Mouse (Mus musculus) mature B cell (primary cell): ENCODE data around the gene Nbas.

Source experiments
- in situ Hi-C: fragments of 300-500 bp; cut with MboI; formaldehyde crosslinking; loops from 2 replicates; pipeline ENCODE4 v1.14.3; 2019

Nbas gene

DNA sequence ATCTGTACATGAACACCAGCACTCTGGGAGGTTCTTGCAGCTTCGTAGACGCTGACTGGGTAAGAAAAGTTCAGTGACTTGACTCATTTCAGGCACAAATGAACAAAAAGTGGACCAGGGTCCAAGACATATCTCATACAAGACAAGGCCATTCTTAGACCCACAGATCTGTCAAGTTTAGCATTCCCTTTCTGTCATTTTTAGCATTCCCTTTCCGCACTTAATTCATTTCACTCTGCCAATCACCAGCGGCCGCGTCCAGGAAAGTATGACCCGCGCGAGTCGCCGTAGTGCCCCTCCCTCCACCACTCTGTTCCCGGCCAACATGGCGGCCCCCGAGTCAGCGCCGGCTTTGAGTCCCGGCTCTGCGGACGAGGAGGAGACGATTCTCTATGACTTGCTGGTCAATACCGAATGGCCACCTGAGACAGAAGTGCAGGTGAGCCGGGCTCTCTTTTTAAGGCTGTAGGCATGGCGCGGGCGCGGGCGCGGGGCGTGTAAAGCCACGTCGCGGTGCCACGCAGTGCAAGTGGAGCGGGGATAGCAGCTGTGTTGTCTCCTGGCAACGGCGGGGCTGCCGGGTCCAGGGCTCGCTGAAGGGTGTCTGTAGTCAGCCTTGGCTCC, at the start of gene Nbas:
Gene Nbas, plus strand, starts transcription at position 308 of the 624 bp plus-strand sequence.
- in situ Hi-C loops = no loop called here

DNA sequence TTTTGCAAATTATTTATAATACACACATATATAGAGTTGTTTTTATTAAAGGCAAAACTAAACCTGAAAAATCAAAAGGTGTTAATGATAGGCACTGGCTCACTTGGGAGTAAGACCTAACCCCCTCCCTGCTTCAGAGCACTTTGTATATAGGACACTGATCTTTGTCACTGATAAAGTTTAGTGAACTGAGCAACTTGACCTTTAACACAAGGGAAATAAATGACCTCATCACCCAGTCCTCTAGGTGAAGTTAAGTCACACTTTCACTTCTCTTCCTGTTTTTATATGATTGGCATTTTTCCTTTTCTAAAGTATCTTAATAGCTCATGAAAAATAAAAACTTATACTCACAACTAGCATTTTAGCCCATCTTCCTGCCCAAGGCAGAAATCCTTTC, 26.5 kb upstream of the Nbas start:
- in situ Hi-C loops = no loop called here

DNA sequence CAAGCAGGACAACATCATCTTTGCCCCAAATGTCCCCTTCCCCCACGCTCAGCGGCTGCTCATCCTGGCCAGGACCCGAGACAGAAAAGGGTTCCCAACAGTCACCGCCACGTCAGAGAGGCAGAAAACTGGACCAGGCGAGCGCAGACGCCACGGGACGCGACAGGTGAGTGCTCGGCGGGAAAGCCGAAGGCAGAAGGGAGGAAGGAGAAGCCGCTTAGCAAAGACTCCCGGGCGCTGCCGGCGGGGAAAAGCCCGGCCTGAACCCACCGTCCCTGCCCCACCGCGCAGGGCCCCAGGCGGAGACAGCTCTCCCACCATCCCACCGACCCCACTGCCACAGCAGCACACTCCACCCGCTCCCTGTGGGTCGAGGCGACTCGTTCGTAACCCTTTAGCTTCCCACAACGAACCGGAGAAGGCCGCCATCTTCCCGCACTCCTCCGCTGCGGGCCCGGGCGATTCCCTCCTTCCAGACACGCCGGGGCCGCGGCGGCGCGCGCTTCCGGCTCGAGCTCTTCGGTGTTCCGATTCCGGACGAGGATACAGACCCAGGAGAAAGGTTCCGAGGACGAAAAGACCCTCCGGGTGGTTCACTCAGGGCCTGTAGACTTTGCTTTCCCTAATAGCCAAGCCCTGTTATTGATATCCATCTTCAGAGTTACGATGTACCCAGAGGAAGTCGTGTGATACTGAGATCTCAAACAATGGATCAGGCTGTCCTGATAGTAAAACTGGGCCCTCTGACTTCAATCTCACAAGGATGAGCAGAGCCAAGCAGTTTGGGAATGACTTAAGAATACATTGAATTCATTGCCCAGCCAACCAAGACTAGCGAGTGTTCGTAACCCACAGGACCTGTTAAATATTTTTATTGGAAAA, 20.0 kb upstream of the Nbas start, which contains the start of gene Ddx1:
Gene Ddx1, minus strand, starts transcription at position 523 of the 882 bp plus-strand sequence.
- in situ Hi-C loops = no loop called here

DNA sequence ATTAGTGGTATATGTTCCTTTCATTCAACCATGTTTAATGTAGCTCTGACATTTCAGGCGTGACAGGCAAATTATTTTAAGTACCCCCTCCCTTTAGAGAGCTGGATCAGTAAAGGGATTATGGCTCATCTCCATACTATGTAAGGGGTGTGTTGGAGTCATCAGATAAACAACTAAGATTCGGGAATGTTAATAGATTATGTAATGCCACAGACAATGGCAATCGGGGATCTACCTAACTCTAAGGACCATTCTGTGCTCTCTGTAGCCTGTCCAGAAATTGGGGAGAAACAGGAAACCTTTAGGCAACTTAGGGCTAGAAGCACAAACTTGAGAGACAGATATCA, 19.4 kb upstream of the Nbas start:
- in situ Hi-C loops = no loop called here

DNA sequence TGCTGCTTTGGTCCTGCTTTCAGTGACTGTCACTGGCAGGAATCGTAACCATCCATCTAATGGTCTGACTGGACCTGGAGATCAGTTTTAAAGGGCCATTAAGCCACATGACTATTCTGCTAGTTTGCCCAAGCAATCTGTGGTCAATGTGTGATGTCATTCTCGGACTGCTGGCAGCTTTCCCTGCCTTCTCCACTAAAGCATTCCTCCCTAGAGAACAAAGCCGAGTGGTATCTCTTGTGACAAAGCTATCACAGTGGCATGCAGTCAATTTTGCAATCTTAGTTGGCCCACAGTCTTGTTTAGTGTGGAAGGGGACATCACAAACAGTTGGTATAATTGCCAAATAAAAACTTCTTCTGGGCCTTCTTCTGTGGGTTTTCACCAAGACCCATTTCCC, 13.9 kb upstream of the Nbas start:
- in situ Hi-C loops = no loop called here

DNA sequence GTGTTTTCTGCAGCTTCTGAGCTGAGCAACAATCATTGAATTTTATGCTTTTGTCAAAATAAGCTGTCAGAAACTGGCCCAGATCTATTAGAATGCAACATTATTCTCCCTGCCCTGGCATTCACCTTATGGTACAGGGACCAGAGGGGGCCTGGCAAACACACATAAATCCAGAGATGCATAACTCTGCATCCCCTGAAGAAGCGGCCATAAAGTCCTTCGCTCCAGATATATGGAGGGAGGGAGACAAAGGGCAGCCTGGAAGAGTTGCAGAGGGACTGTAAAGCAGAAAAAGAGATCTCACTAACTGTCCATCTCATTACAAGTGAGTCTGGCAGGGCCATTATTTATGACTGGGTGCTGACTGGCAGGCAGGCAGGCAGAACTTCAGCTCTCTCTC, 13.2 kb upstream of the Nbas start:
- in situ Hi-C loops = no loop called here

DNA sequence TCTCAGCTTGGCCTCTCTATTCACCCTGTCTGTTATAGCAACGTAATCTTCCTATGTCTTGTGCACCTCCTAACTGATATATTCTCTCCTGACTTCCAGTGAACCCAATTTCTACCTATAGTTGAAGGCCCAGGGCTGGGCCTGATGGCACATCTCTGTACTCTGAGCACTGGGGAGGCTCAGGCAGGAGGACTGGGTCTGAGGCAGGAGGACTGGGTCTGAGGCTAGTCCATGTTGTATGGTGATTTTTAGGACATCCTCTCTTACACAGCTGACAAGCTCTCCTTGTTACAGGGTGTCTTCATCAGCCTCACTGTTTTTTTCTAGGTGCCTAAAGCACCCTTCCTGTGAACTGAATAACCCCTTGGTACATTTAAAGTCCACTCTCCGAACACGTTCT, 521 bp upstream of the Nbas start:
- in situ Hi-C loops = no loop called here

DNA sequence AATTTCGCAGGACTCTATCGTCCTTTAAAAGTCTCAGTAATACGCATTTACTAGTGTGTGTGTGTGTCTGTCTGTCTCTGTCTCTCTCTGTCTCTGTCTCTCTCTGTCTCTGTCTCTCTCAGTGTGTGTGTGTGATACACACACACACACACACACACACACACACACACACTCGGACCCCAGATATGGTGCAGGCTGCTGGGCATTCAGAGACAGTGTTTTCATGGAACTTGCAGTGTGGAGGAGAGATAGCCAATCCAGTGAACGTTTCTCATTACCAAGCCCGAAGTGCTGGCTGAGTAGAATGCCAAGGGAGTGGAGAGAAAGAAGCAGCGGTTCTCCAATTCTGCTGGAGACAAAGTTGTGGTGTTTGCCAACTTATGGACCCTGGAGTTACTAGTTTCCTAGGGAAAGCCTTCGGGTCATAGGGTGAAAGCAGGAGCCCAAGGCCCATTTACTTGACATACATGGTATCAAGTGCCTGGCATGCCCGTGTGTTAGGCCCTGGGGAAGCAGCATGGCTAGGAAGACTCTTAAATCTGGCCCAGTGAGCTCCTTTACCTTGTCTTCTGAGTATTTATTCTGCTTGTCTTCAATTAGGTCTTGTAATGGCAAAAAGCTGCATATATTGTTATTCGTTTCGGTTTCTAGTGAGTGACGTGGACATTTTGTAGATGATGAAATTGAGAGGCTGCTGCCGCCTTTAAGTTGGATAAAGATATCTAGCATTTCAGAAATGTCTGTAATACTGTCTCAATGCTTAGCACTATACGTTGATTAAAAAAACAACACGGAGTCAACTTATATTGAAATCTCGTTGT, 847 bp downstream of the Nbas start:
- in situ Hi-C loops = no loop called here

DNA sequence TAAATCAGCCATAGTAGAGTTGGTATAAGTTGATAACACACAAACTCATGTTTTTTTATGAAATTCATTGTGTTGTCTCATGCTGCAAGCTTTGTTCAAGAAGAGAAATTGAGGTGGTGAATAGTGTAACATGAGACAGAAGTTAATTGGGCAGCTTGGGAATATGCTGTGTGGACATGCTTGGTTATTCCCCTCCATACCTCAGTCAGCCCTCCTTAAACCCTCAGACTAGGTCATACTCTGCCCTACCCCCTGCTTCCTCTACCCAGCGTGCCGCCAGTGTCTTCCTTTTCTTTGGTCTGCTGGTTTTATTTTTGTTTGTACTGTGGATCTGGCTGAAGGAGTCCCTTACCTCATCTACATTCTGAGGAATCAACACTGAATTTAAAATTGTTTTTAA, 22.5 kb downstream of the Nbas start:
- in situ Hi-C loops = no loop called here

DNA sequence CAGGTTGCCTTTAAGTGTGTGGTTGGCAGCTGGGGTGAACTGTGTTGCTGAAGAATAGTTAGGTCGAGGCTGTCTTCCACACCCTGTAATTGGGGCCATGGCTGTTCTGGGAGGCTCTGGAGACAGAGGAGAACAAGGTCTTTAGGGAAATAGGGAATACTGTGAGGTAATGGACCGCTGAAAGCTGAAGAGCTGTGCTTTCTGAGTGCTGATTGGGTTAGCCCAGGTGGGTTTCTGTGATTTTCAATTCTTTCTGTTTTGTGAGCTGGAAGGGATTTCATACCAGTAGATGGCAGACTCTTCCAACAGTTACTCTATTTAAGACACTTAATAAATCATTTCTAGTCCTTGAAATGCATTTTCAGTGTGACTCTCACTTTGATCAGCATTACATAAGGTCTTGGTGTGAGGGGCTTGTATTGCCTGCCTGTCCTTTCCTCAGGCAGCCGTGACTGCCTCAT, 24.5 kb downstream of the Nbas start:
- in situ Hi-C loops = no loop called here

DNA sequence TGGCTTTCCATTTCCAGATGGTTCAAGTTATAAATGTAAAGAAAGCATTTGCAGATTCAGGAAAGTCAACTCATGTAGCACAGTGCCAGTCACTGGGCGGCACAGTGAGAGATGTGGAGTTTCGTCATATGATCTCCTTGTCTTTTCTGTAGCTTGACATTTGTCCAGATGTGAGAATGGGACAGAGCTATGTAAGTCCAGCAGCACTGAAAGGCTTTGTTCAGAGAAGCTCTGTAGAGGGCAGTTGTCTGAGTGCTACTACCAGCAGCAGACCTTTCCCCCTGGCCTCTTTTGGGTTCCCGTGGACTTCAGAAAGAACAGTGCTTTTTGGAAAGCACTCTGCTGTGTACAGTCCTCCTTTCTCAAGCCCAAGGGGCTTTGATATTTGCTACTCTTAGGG, 34.1 kb downstream of the Nbas start:
- in situ Hi-C loops = no loop called here

DNA sequence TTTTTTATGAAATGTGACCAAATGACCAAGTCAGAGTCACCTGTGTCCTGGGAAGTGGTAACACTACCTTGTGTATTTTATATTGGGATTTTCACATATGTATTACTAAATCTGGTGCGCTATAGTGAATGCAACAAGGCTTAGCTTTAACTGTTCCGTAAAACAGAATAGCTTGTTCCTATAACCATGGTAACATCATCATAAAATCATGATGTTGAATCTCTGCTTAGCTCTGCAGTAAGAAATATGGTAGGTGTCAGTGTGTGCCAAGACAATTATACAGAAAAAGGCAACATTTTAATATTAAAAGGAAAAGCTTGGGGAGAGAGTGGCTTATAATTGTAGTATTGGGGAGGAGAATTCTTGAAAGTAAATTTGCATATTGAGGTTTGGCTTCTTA, 45.0 kb downstream of the Nbas start:
- in situ Hi-C loops = no loop called here

DNA sequence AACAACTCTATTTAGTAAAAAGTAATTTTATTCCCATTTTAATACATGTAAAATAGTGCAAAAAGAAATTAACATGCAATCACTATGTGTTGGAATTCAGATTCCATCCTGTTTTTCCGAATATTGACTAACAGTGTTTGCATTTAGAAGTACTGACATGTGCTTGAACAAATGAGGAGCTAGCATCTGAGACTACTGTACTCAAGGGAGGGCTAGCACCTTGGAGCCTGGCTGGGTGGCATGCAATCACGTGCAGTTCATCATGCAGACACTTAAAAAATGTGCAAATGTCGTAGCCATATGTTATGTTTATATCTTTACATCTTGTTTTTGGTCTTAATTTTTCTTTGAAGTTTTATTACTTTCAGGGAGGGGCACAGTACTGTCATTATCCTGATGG, 45.5 kb downstream of the Nbas start:
- in situ Hi-C loops = no loop called here

DNA sequence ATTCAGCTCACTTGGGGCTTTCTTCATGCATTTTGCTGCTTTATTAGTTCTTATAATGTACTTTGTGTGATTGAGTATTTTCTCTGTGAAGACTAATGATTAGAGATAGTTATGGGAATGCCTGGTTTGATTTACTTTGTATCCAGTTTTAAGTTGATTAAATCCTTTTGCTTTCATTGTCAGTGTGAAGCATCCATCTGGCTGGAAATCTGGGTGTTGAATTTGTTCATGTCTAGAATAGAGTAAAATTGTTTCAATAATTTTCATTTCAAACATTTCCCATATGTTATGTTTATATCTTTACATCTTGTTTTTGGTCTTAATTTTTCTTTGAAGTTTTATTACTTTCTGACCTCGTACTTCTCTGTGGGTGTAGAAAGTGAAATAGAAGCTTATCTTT, 46.1 kb downstream of the Nbas start:
- in situ Hi-C loops = no loop called here

DNA sequence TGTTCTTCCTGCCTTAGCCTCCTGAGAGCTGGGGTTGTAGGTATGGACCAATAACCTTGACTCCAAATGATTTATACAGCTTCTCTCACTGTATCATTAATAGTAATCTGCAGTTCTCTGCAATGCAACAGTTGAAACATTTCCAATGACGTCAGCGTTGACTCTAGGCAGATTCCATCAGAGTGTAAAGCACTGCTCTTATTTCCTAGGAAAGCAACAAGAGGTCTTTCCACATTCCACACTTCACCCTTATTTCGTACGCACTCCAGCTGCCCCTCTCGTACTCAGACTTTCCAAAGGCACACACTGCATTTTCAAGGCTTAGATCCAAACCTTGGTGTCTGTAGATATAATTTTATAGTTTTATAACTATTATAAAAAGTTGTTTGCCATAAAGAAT, 73.6 kb downstream of the Nbas start:
- in situ Hi-C loops = no loop called here

DNA sequence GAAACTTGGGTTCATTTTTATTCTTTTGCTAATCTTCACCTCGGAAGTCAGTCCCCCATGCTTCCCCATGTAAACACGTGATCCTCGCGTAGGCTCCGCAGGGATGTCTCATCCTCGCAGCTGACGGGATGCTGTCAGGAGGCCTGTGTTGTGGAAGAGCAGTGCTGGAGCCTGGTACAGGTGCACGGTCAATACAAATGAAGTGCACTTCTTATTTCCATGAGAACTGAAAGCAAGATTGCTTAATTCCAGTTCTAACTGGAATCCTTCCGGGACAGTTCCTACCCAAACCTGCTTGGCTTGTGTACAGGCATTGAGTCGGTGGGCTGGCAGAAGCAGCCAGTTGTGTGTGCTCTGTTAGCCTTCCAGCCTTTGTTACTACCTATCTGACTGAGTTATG, 87.3 kb downstream of the Nbas start:
- in situ Hi-C loops = no loop called here

DNA sequence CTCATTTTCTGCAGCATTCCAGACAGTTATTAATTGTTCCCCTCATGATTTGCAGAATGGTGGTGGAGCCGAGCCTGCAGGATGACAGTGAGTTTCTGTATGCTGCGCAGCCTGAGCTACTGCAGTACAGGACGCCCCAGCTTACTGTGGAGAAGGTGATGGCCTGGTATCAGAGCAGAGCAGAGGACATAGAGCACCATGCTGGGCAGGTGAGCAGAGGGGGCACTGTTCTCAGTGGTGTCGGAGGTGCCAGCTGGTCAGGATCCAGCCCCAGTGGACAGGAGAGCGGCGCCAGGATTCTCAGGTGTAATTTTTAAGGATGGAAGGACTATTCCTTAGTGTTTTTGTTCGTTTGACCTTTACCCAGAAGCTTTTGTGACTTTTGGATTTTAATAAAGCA, 87.8 kb downstream of the Nbas start:
- in situ Hi-C loops = no loop called here

DNA sequence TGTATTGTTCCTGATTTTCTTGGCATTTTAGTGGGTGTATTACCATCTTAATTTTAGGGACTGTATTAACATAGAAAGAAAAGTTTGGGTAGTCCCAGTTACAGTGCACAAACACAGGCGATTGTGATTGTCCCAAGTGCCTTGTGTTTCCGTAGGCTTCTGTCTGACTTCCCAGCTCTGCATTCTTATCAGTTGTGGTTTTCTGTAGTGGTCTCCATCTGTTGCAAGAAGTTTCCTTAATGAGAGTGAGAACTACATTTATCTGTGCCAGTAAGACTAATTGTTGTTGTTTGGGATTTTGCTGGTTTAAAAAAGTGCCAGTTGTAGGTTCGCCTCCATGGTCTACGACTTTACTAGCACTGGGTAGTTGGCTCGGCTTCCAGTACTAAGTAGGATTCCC, 88.3 kb downstream of the Nbas start:
- in situ Hi-C loops = no loop called here

DNA sequence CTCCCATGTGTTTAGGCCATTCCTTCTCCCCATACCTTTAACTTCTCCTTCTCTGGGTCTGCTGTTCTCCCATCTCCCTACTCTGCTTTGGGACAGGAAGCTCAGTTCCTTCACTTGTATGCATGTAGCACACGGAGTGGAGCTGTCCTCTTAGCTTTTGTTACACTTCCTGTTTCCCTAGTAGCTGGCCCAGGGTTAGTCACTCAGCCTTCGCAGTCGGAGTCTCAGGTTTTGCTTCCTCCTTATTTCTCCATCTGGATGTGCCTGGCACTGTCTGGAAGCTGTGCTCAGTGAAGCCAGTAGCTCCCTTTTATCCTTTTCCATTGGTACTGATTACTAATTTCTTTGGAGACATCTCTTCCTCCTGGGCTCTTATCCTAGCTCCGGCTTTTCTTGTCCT, 89.9 kb downstream of the Nbas start:
- in situ Hi-C loops = no loop called here

DNA sequence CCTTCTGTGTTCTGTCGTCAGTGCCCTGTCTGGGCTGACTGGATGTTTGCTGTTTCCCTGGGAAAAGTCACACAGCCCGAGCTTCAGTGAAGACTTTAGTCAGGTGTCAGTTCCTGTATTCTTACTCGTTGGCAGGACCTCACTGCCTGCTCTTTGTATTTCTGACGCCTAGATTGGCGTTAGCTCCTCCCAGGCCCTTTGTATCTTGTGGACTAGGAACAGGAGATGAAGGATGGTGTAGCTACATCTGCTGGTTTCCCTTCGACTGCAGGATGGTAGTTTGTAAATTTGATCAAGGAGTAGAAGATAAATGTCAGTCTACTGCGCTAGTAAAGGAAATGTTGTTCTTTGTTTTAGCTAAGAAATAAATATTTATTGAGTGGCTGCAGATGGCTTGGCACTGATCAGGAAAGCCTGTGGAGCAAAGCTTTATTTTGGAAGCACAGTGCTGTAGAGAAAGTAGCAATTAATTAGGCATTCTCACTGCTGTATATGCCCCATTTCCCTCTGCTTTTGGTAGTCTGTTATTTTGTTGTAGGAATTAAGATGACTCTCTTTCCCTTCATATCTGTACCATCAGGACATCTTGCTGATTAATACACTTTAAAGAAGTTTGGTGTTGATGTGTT, 91.4 kb downstream of the Nbas start:
- in situ Hi-C loops = no loop called here

DNA sequence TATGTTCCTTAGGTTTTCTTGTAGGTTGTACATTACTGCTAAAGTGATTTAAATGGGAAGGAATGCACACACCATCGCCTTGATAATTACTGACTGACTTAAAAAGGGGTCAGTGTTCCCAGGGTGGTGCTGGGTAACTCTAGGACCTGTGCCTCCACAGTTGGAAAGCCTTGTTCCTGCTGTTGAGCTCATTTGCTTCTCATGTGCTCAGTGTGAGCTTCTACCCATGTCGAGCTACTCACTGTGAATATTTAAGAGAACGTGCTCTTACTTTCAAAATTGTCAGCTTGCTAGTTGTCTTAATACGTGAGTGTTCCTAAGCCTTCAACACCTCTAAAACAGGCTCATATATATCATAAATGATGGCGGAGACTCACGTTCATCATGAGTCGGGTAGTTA, 112.6 kb downstream of the Nbas start:
- in situ Hi-C loops = no loop called here

DNA sequence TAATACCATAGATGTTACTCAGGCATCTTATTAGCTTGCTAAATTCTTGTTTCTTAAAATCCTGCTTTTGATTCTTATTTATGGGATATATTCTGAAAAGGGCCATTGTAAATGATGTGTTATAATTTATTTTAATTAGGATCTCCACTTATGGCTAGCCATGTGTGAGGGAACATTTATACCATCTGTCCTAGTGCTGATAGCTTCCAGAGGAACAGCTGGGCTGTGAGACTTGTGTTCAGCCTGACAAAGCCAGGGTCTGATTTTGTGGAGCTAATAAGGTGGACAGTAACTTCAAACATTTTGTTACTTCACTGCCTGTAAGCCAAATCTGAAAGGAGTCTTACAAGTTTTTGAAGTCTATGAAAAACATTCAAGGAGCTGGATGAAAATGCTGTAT, 113.1 kb downstream of the Nbas start:
- in situ Hi-C loops = no loop called here
